Mouse (Mus musculus) gastrocnemius, postnatal 36 days (tissue): ENCODE data around the gene Cyyr1. TPM values are rescaled to one million over a fixed set of nuclear protein-coding genes. Genes with fewer than 3 reads are reported as not detected.

Experiments used
- DNase-seq, 2 experiments: peaks; one replicate each; pipeline ENCODE4 v3.0.0; 2022
- intact Hi-C: fragments of 180-260 bp; cut with DNase I; formaldehyde crosslinking; loops from one replicate; pipeline ENCODE4 v1.15.1; 2025
- total RNA-seq, 2 experiments: library from RNA; stranded (reverse); gene quantifications; 2 replicates each; pipeline ENCODE4 v1.2.3; 2021

Cyyr1 gene
- total RNA-seq, 2 experiments from 2014 or later = 9.3 to 10.5 TPM

- DNase-seq = no peak
- intact Hi-C loops = no loop called here
Observed at GRCm38 (mm10) chr16:85474552-85475071, 78.6 kb downstream of the Cyyr1 start.

GRCm38 (mm10) chr16:85470057-85470456 lies 83.1 kb downstream of the Cyyr1 start:
- intact Hi-C loops = no loop called here
- no peak for DNase-seq

- no peak for DNase-seq
- intact Hi-C loops = no loop called here
Observed at GRCm38 (mm10) chr16:85455043-85455442, 98.2 kb downstream of the Cyyr1 start.

- intact Hi-C loops = no loop called here
- no peak for DNase-seq
Observed at GRCm38 (mm10) chr16:85446306-85446705, 106.9 kb downstream of the Cyyr1 start.

GRCm38 (mm10) chr16:85445801-85446200 lies 107.4 kb downstream of the Cyyr1 start:
- intact Hi-C loops = no loop called here
- no peak for DNase-seq

GRCm38 (mm10) chr16:85435427-85435826 lies 117.8 kb downstream of the Cyyr1 start:
- no peak for DNase-seq
- intact Hi-C loops = no loop called here

- intact Hi-C loops = no loop called here
- no peak for DNase-seq
Observed at GRCm38 (mm10) chr16:85429173-85429572, 124.0 kb downstream of the Cyyr1 start.

GRCm38 (mm10) chr16:85422889-85423288 lies 130.3 kb downstream of the Cyyr1 start:
- no peak for DNase-seq
- intact Hi-C loops = no loop called here

- peak in 1 of 2 experiments; percentile 7 for DNase-seq
- intact Hi-C loops = no loop called here
Observed at GRCm38 (mm10) chr16:85415415-85415814, 137.8 kb downstream of the Cyyr1 start.

- DNase-seq = no peak
- intact Hi-C loops = no loop called here
Observed at GRCm38 (mm10) chr16:85393430-85393948, 159.7 kb downstream of the Cyyr1 start.

GRCm38 (mm10) chr16:85386801-85387200 lies 166.4 kb downstream of the Cyyr1 start:
- intact Hi-C loops = no loop called here
- no peak for DNase-seq

Other genes starting within 250 kb of the Cyyr1 start
- gene Adamts1, start 249.7 kb upstream of the Cyyr1 start, total RNA-seq = 10 to 100 TPM; 36.7 to 49.6 TPM